In the genomic region with DNA sequence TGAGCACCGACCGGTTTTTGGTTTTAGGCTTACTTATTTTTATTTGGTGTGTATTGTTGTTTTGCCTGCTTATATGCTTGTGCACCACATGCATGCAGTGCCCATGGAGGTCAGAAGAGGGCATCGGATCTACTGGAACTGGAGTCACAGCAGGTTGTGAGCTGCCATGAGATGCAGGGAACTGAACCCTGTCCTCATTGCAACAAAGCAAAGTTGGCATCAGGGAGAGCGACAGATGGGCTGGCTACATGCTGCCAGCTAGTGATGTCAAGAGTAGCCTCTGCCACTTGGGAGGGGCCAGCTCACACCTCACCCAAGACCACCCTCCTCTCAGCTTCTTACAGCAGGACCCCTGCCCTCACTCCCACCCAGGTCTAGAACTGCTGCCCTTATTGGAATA, we compare ENCODE assay signal across 11 mouse cellular contexts. TPM values are rescaled to one million over a fixed set of nuclear protein-coding genes. Genes with fewer than 3 reads are reported as not detected.
DNase-seq lines count a peak whose midpoint lies in the region; ATAC-seq and TF ChIP-seq lines count a peak whose summit lies in the region.
"Had no signal": no experiment of that assay in that cellular context is flagged by ENCODE, and none has a peak within 500 bp of the region (broad histone marks: within the 10 kb centered on the region; RNA-seq: fewer than 3 reads in every experiment).

No protein-coding gene starts in this region.

- H3ac ChIP-seq in myocyte (ENCODE audit: control insufficient read depth, insufficient read length): no peak overlapping the region

- H3K79me2 ChIP-seq in heart, adult 2 months (replicated peaks; ENCODE audit: control insufficient read depth, insufficient read depth, low read length): no peaks in the 10 kb centered on the region
- no peaks in the 10 kb centered on the region for H3K79me2 ChIP-seq in myocyte (ENCODE audit: control insufficient read depth, insufficient read depth)

- H3K9ac ChIP-seq in heart, adult 2 months (ENCODE audit: low read depth, low read length): no peak overlapping the region
- H3K9ac ChIP-seq in heart, embryonic 12.5 days: no peak overlapping the region
- H3K9ac ChIP-seq in liver, postnatal 0 days (replicated peaks): no peak overlapping the region
- H3K9ac ChIP-seq: neural tube, embryonic 12.5 days had no signal

- TF ChIP-seq EP300 in heart, adult 2 months (IDR thresholded peaks at IDR 0.05; ENCODE audit: insufficient read depth, low read depth, low read length): no peak
- TF ChIP-seq EP300 in liver, postnatal 0 days (IDR thresholded peaks at IDR 0.05; ENCODE audit: low read depth): no peak

- TF ChIP-seq POLR2A in heart, adult 2 months (IDR thresholded peaks at IDR 0.05; ENCODE audit: insufficient read depth, low read depth, low read length): no peak
- TF ChIP-seq POLR2A in myocyte (IDR thresholded peaks at IDR 0.05; ENCODE audit: insufficient read length, low read depth): peak; percentile 46

- 80% methylated on average over 4 of the region's 4 CpGs for whole genome bisulfite sequencing in heart, adult 2 months
- WGBS in heart, embryonic 12.5 days: 88% methylated on average over 4 of the region's 4 CpGs
- WGBS in liver, postnatal 0 days (ENCODE audit: insufficient replicate concordance): 92% methylated on average over 4 of the region's 4 CpGs

- H3K4me2 ChIP-seq in heart, embryonic 12.5 days: no peak overlapping the region
- H3K4me2 ChIP-seq in liver, postnatal 0 days (ENCODE audit: low read depth, low read length): no peak overlapping the region
- H3K4me2 ChIP-seq in myocyte (ENCODE audit: low read depth): no peak overlapping the region
- H3K4me2 ChIP-seq: neural tube, embryonic 12.5 days had no signal

- no peaks in the 10 kb centered on the region for H3K9me3 ChIP-seq in heart, embryonic 12.5 days (replicated peaks)
- no peaks in the 10 kb centered on the region for H3K9me3 ChIP-seq in liver, postnatal 0 days (ENCODE audit: low read length)
- H3K9me3 ChIP-seq: hindbrain, embryonic 10.5 days; neural tube, embryonic 12.5 days had no signal

- TF ChIP-seq CTCF in heart, adult 2 months (IDR thresholded peaks at IDR 0.05): peak; percentile 43
- TF ChIP-seq CTCF in liver, postnatal 0 days (IDR thresholded peaks at IDR 0.05; ENCODE audit: low read depth): peak; percentile 16; the same call in 1 of the 2 replicates
- peak; percentile 46 for TF ChIP-seq CTCF in Patski (IDR thresholded peaks at IDR 0.05)

- no peak overlapping the region for H3K27ac ChIP-seq in heart, adult 2 months
- H3K27ac ChIP-seq in heart, embryonic 12.5 days (ENCODE audit: poor library complexity, severe bottlenecking): no peak overlapping the region
- H3K27ac ChIP-seq in liver, postnatal 0 days (ENCODE audit: low read depth): no peak overlapping the region
- H3K27ac ChIP-seq: neural tube, embryonic 12.5 days had no signal

- in situ Hi-C loops in Patski (cut with MboI; ENCODE audit: low pct_unique_long_range_greater_than_20kb): no loop called here

- CTCF ChIA-PET in Patski (lab: Charles Lee): interaction anchor here (0.7 to 1.2 kb wide), 3 partner anchors 12 to 90 kb away, joined by 3 read pairs; no protein-coding TSS in a partner anchor

- ATAC-seq in heart, embryonic 12.5 days (ENCODE audit: insufficient number of reproducible peaks, low FRiP score): no peak
- no peak for ATAC-seq in liver, postnatal 0 days
- peak; percentile 20 for ATAC-seq in Patski

- H3K36me3 ChIP-seq in heart, adult 2 months (ENCODE audit: control insufficient read depth, insufficient read depth, low read length): no peaks in the 10 kb centered on the region
- peaks cover 54% of the 10 kb centered on the region for H3K36me3 ChIP-seq in heart, embryonic 12.5 days
- peaks cover 19% of the 10 kb centered on the region; the same call in 1 of the 2 replicates for H3K36me3 ChIP-seq in liver, postnatal 0 days (replicated peaks; ENCODE audit: insufficient read depth, low read length)
- peaks cover 36% of the 10 kb centered on the region for H3K36me3 ChIP-seq in myocyte (ENCODE audit: control insufficient read depth, insufficient read depth)

- POLR2A ChIA-PET in Patski (lab: Charles Lee): no interaction called here

- peaks cover 2% of the 10 kb centered on the region for H3K4me1 ChIP-seq in heart, adult 2 months (ENCODE audit: control insufficient read depth, insufficient read depth, low read length)
- peaks cover 10% of the 10 kb centered on the region for H3K4me1 ChIP-seq in heart, embryonic 12.5 days (replicated peaks)
- 0 out of 2 replicates have a peak, but pooled peaks cover 10% of the 10 kb centered on the region for H3K4me1 ChIP-seq in liver, postnatal 0 days (ENCODE audit: insufficient read depth)
- H3K4me1 ChIP-seq: hindbrain, embryonic 10.5 days had no signal

- intact Hi-C loops in heart, adult 2 months (cut with DNase I): no loop called here

- no peak overlapping the region for H3K4me3 ChIP-seq in heart, adult 2 months
- H3K4me3 ChIP-seq in heart, embryonic 12.5 days: no peak overlapping the region
- H3K4me3 ChIP-seq in liver, postnatal 0 days (ENCODE audit: low read depth, low read length): no peak overlapping the region
- H3K4me3 ChIP-seq in myocyte: no peak overlapping the region
- H3K4me3 ChIP-seq: hindbrain, embryonic 10.5 days; neural tube, embryonic 12.5 days had no signal

- H3K27me3 ChIP-seq in heart, adult 2 months (ENCODE audit: control insufficient read depth, insufficient read depth, low read length): no peaks in the 10 kb centered on the region
- no peaks in the 10 kb centered on the region for H3K27me3 ChIP-seq in heart, embryonic 12.5 days (replicated peaks)
- no peaks in the 10 kb centered on the region for H3K27me3 ChIP-seq in liver, postnatal 0 days (ENCODE audit: insufficient read depth, low read length)
- H3K27me3 ChIP-seq in Patski: no peaks in the 10 kb centered on the region
- H3K27me3 ChIP-seq in myocyte (ENCODE audit: control insufficient read depth, insufficient read depth, insufficient read length): no peaks in the 10 kb centered on the region
- H3K27me3 ChIP-seq: neural tube, embryonic 12.5 days had no signal

- no peak for DNase-seq in heart, adult 2 months
- no peak for DNase-seq in liver, postnatal 0 days
- DNase-seq in liver (no peak), Patski (ENCODE audit: low read depth, low spot score) (no peak)
- DNase-seq in adrenal gland, adult 2 months: no peak
- DNase-seq: gastrocnemius, postnatal 10 days; layer of hippocampus, adult 9-11 months had no signal

TF ChIP-seq in myocyte, 11 proteins besides CTCF, POLR2A, EP300 and RAD21:
- no peak for TF ChIP-seq E2F4 (IDR thresholded peaks at IDR 0.05; ENCODE audit: insufficient read depth)
- no peak for TF ChIP-seq TCF12 (IDR thresholded peaks at IDR 0.05; ENCODE audit: insufficient read depth, poor library complexity, severe bottlenecking)
- TF ChIP-seq POLR2AphosphoS2 (IDR thresholded peaks at IDR 0.05; ENCODE audit: insufficient read length, low read depth): peak; percentile 89
TF ChIP-seq in myocyte: peak in this region for 1.

RNA-seq across cellular contexts. Expression of a gene that starts 51.4 kb away (rescaled TPM):
- 10 to 100 TPM; 63.9 to 65.3 TPM for total RNA-seq in heart, adult 2 months (2021)
- polyA plus RNA-seq in heart, adult 2 months (2012; rRNA removed): 28.0 and 46.2 TPM in 2 replicates
- polyA plus RNA-seq in heart, embryonic 12.5 days (2016; fragmentation: Nextera tagmentation; extraction: Ambion mirVana): 119 and 123 TPM in 2 replicates
- 20.6 and 23.6 TPM in 2 replicates for polyA plus RNA-seq in liver, postnatal 0 days (2015; fragmentation: Nextera tagmentation; extraction: Ambion mirVana)
- polyA plus RNA-seq in Patski (2021) (281 TPM), myocyte (2012; fragmentation: generic; extraction: Trizol) (148 TPM)
- 100 to 1,000 TPM in 1 of 2 experiments, 10 to 100 TPM in 1; 67.7 to 105 TPM for total RNA-seq in adrenal gland, adult 2 months (2021)
- 25.9 and 34.3 TPM in 2 replicates for polyA plus RNA-seq in adrenal gland, adult 2 months (2012; rRNA removed)

RNA-seq across cellular contexts. Expression of a gene that starts 57.0 kb away (rescaled TPM):
- 10 to 100 TPM in 1 of 2 experiments, 1 to 10 TPM in 1; 8.4 to 11.4 TPM for total RNA-seq in heart, adult 2 months (2021)
- 9.3 and 11.7 TPM in 2 replicates for polyA plus RNA-seq in heart, adult 2 months (2012; rRNA removed)
- polyA plus RNA-seq in heart, embryonic 12.5 days (2016; fragmentation: Nextera tagmentation; extraction: Ambion mirVana): 18.9 and 19.8 TPM in 2 replicates
- 3.3 and 4.1 TPM in 2 replicates for polyA plus RNA-seq in liver, postnatal 0 days (2015; fragmentation: Nextera tagmentation; extraction: Ambion mirVana)
- polyA plus RNA-seq in Patski (2021) (35.4 TPM), myocyte (2012; fragmentation: generic; extraction: Trizol) (6.4 TPM)
- total RNA-seq in adrenal gland, adult 2 months (2021): 10 to 100 TPM; 20.1 to 22.2 TPM
- 14.2 and 14.3 TPM in 2 replicates for polyA plus RNA-seq in adrenal gland, adult 2 months (2012; rRNA removed)
